9 mouse cellular contexts compared by ENCODE assay signal in genomic region chr7:6361756-6362155, GRCm38 (mm10). TPM values are rescaled to one million over a fixed set of nuclear protein-coding genes. Genes with fewer than 3 reads are reported as not detected.
DNase-seq lines count a peak whose midpoint lies in the region; ATAC-seq and TF ChIP-seq lines count a peak whose summit lies in the region.
"Had no signal": no experiment of that assay in that cellular context is flagged by ENCODE, and none has a peak within 500 bp of the region (broad histone marks: within the 10 kb centered on the region; RNA-seq: fewer than 3 reads in every experiment).

No protein-coding gene starts in this region.

- no peak for TF ChIP-seq CTCF in heart, adult 2 months (IDR thresholded peaks at IDR 0.05)
- TF ChIP-seq CTCF in E14TG2a.4 (conservative IDR thresholded peaks at IDR 0.05; ENCODE audit: low read length) = no peak
- no peak for TF ChIP-seq CTCF in liver, embryonic 14.5 days (IDR thresholded peaks at IDR 0.05; ENCODE audit: low read depth)

- H3K27me3 ChIP-seq in heart, adult 2 months (ENCODE audit: control insufficient read depth, insufficient read depth, low read length) = no peaks in the 10 kb centered on the region
- H3K27me3 ChIP-seq in E14TG2a.4 (ENCODE audit: insufficient read depth, low read length) = no peaks in the 10 kb centered on the region
- H3K27me3 ChIP-seq in forebrain, embryonic 13.5 days = no peaks in the 10 kb centered on the region
- no peaks in the 10 kb centered on the region for H3K27me3 ChIP-seq in liver, embryonic 14.5 days (ENCODE audit: control insufficient read depth, insufficient read depth, low read length)

- H3K27ac ChIP-seq in heart, adult 2 months = peak overlapping the region; percentile 56; the same call in 1 of the 2 replicates
- peak overlapping the region; percentile 89 for H3K27ac ChIP-seq in forebrain, embryonic 13.5 days
- H3K27ac ChIP-seq in liver, embryonic 14.5 days = no peak overlapping the region

- H3K9ac ChIP-seq in heart, adult 2 months (ENCODE audit: low read depth, low read length) = peak overlapping the region; percentile 56
- H3K9ac ChIP-seq in forebrain, embryonic 13.5 days = peak overlapping the region; percentile 60
- H3K9ac ChIP-seq in liver, embryonic 14.5 days (replicated peaks) = peak overlapping the region; percentile 38

- peak overlapping the region; percentile 75 for H3K4me3 ChIP-seq in heart, adult 2 months
- peak overlapping the region; percentile 80 for H3K4me3 ChIP-seq in E14TG2a.4 (replicated peaks; ENCODE audit: low read length)
- peak overlapping the region; percentile 50 for H3K4me3 ChIP-seq in forebrain, embryonic 13.5 days
- H3K4me3 ChIP-seq in liver, embryonic 14.5 days (ENCODE audit: insufficient read depth in 1 of 2, low read depth in 2 of 2, low read length in 2 of 2) = peak overlapping the region; percentile 63 to 73

- intact Hi-C loops in heart, adult 2 months (cut with DNase I) = loop anchor here (2.0 to 5.0 kb wide), 6 partner anchors 51 to 936 kb away; partner anchors contain the start of genes Gm20715, Gm45844, Zfp444 and Zfp667
- intact Hi-C loops in heart, postnatal 10 days (cut with DNase I) = loop anchor here (2.0 to 10.0 kb wide), 5 partner anchors 51 to 916 kb away; partner anchors contain the start of genes Gm20715, Gm45844 and Zim1
- intact Hi-C loops in left cerebral cortex, postnatal 14 days (cut with DNase I) = loop anchor here (5.0 kb wide), 2 partner anchors 56 to 71 kb away; no protein-coding TSS in a partner anchor

- peak overlapping the region; percentile 61 for H3K4me2 ChIP-seq in forebrain, embryonic 13.5 days
- H3K4me2 ChIP-seq in liver, embryonic 14.5 days (ENCODE audit: low read depth) = peak overlapping the region; percentile 69

- peaks cover 1% of the 10 kb centered on the region; the same call in 1 of the 2 replicates for H3K4me1 ChIP-seq in heart, adult 2 months (ENCODE audit: control insufficient read depth, insufficient read depth, low read length)
- H3K4me1 ChIP-seq in E14TG2a.4 (replicated peaks; ENCODE audit: low read depth, low read length) = peaks cover 48% of the 10 kb centered on the region
- peaks cover 11% of the 10 kb centered on the region for H3K4me1 ChIP-seq in forebrain, embryonic 13.5 days
- peaks cover 26 to 32% of the 10 kb centered on the region in 2 experiments for H3K4me1 ChIP-seq in liver, embryonic 14.5 days (replicated peaks; ENCODE audit: control insufficient read depth in 2 of 2, insufficient read depth in 2 of 2, low read length in 1 of 2)

- H3K79me2 ChIP-seq in heart, adult 2 months (replicated peaks; ENCODE audit: control insufficient read depth, insufficient read depth, low read length) = no peaks in the 10 kb centered on the region

- TF ChIP-seq EP300 in heart, adult 2 months (IDR thresholded peaks at IDR 0.05; ENCODE audit: insufficient read depth, low read depth, low read length) = no peak
- no peak for TF ChIP-seq EP300 in liver, embryonic 14.5 days (IDR thresholded peaks at IDR 0.05; ENCODE audit: low read depth)

- ATAC-seq in forebrain, embryonic 13.5 days = no peak
- no peak for ATAC-seq in liver, embryonic 14.5 days (ENCODE audit: insufficient read depth)
- no peak for ATAC-seq in frontal cortex, adult (ENCODE audit: low TSS enrichment)

- H3K36me3 ChIP-seq in heart, adult 2 months (ENCODE audit: control insufficient read depth, insufficient read depth, low read length) = no peaks in the 10 kb centered on the region
- H3K36me3 ChIP-seq in E14TG2a.4 (ENCODE audit: insufficient read depth, low read length) = no peaks in the 10 kb centered on the region
- no peaks in the 10 kb centered on the region for H3K36me3 ChIP-seq in forebrain, embryonic 13.5 days (ENCODE audit: poor library complexity, severe bottlenecking)
- H3K36me3 ChIP-seq in liver, embryonic 14.5 days (replicated peaks; ENCODE audit: control insufficient read depth, insufficient read depth, low read depth) = no peaks in the 10 kb centered on the region

- no peaks in the 10 kb centered on the region for H3K9me3 ChIP-seq in E14TG2a.4 (ENCODE audit: low read length)
- no peaks in the 10 kb centered on the region for H3K9me3 ChIP-seq in forebrain, embryonic 13.5 days (replicated peaks)
- no peaks in the 10 kb centered on the region for H3K9me3 ChIP-seq in liver, embryonic 14.5 days (ENCODE audit: control insufficient read depth, low read length)

- DNase-seq in heart, adult 2 months = no peak
- no peak for DNase-seq in heart, postnatal 10 days
- DNase-seq in liver, embryonic 14.5 days (ENCODE audit: low read depth in 3 of 3, low spot score in 3 of 3) = no peak
- DNase-seq in left cerebral cortex, postnatal 14 days (ENCODE audit: low spot score in 2 of 2) = no peak
- DNase-seq in kidney, adult 9 months = no peak
- DNase-seq: lung, postnatal 10 days had no signal

- TF ChIP-seq POLR2A in heart, adult 2 months (IDR thresholded peaks at IDR 0.05; ENCODE audit: insufficient read depth, low read depth, low read length) = no peak

- 25% methylated on average over 7 of the region's 7 CpGs for WGBS in heart, adult 2 months
- whole genome bisulfite sequencing in forebrain, embryonic 13.5 days = 26% methylated on average over 7 of the region's 7 CpGs
- WGBS in liver, embryonic 14.5 days (ENCODE audit: insufficient replicate concordance) = 23% methylated on average over 7 of the region's 7 CpGs

RNA-seq across cellular contexts. Expression of gene Zfp78, which starts 1.3 kb away (rescaled TPM):
- total RNA-seq in heart, adult 2 months (2021) = 1 to 10 TPM; 1.6 to 3.4 TPM
- 0.49 and 1.5 TPM in 2 replicates for polyA plus RNA-seq in heart, adult 2 months (2012; rRNA removed)
- total RNA-seq in heart, postnatal 10 days (2021) = 1 to 10 TPM; 1.3 to 2.4 TPM
- 3.3 TPM in 2 replicates for polyA plus RNA-seq in forebrain, embryonic 13.5 days (2015; fragmentation: Nextera tagmentation; extraction: Ambion mirVana)
- polyA plus RNA-seq in liver, embryonic 14.5 days (2012; rRNA removed) = 0.23 and 0.67 TPM in 2 replicates
- 0.76 and 0.83 TPM in 2 replicates for polyA plus RNA-seq in liver, embryonic 14.5 days (2014; fragmentation: Nextera tagmentation; extraction: Ambion mirVana)
- 1 to 10 TPM; 2.9 to 3.1 TPM for total RNA-seq in left cerebral cortex, postnatal 14 days (2021)

RNA-seq across cellular contexts. Expression of gene Gm3854, which starts 18.2 kb away (rescaled TPM):
- total RNA-seq in heart, adult 2 months (2021) = under 1 TPM; 0.20 to 0.52 TPM
- 0.08 and 0.12 TPM in 2 replicates for polyA plus RNA-seq in heart, adult 2 months (2012; rRNA removed)
- under 1 TPM; 0.14 to 0.27 TPM for total RNA-seq in heart, postnatal 10 days (2021)
- polyA plus RNA-seq in forebrain, embryonic 13.5 days (2015; fragmentation: Nextera tagmentation; extraction: Ambion mirVana) = 4.1 and 4.9 TPM in 2 replicates
- 0.13 and 0.20 TPM in 2 replicates for polyA plus RNA-seq in liver, embryonic 14.5 days (2012; rRNA removed)
- polyA plus RNA-seq in liver, embryonic 14.5 days (2014; fragmentation: Nextera tagmentation; extraction: Ambion mirVana) = 0.06 and 0.16 TPM in 2 replicates
- 1 to 10 TPM; 7.4 to 7.5 TPM for total RNA-seq in left cerebral cortex, postnatal 14 days (2021)

RNA-seq across cellular contexts. Expression of gene Zfp28, which starts 21.3 kb away (rescaled TPM):
- total RNA-seq in heart, adult 2 months (2021) = 1 to 10 TPM; 1.8 to 2.8 TPM
- polyA plus RNA-seq in heart, adult 2 months (2012; rRNA removed) = 2.6 and 4.1 TPM in 2 replicates
- 1 to 10 TPM; 4.3 to 4.5 TPM for total RNA-seq in heart, postnatal 10 days (2021)
- polyA plus RNA-seq in forebrain, embryonic 13.5 days (2015; fragmentation: Nextera tagmentation; extraction: Ambion mirVana) = 12.4 and 13.7 TPM in 2 replicates
- 0.63 and 1.0 TPM in 2 replicates for polyA plus RNA-seq in liver, embryonic 14.5 days (2012; rRNA removed)
- 0.91 and 1.2 TPM in 2 replicates for polyA plus RNA-seq in liver, embryonic 14.5 days (2014; fragmentation: Nextera tagmentation; extraction: Ambion mirVana)
- 1 to 10 TPM; 5.0 to 8.9 TPM for total RNA-seq in left cerebral cortex, postnatal 14 days (2021)

RNA-seq across cellular contexts. Expression of gene Zfp583, which starts 30.7 kb away (rescaled TPM):
- total RNA-seq in heart, adult 2 months (2021) = 1 to 10 TPM; 1.4 to 3.2 TPM
- polyA plus RNA-seq in heart, adult 2 months (2012; rRNA removed) = 1.2 and 1.7 TPM in 2 replicates
- 1 to 10 TPM; 1.5 to 1.9 TPM for total RNA-seq in heart, postnatal 10 days (2021)
- 9.2 and 9.9 TPM in 2 replicates for polyA plus RNA-seq in forebrain, embryonic 13.5 days (2015; fragmentation: Nextera tagmentation; extraction: Ambion mirVana)
- polyA plus RNA-seq in liver, embryonic 14.5 days (2012; rRNA removed) = 0.73 and 0.79 TPM in 2 replicates
- polyA plus RNA-seq in liver, embryonic 14.5 days (2014; fragmentation: Nextera tagmentation; extraction: Ambion mirVana) = 0.54 and 0.88 TPM in 2 replicates
- total RNA-seq in left cerebral cortex, postnatal 14 days (2021) = 10 to 100 TPM; 11.8 to 13.7 TPM

RNA-seq across cellular contexts. Expression of gene Smim17, which starts 36.8 kb away (rescaled TPM):
- total RNA-seq in heart, adult 2 months (2021) = not detected
- polyA plus RNA-seq in heart, adult 2 months (2012; rRNA removed) = not detected in 2 replicates
- not detected for total RNA-seq in heart, postnatal 10 days (2021)
- polyA plus RNA-seq in forebrain, embryonic 13.5 days (2015; fragmentation: Nextera tagmentation; extraction: Ambion mirVana) = 1.4 and 1.6 TPM in 2 replicates
- 0.03 and 0.42 TPM in 2 replicates for polyA plus RNA-seq in liver, embryonic 14.5 days (2012; rRNA removed)
- not detected in 2 replicates for polyA plus RNA-seq in liver, embryonic 14.5 days (2014; fragmentation: Nextera tagmentation; extraction: Ambion mirVana)
- 10 to 100 TPM; 15.7 to 17.9 TPM for total RNA-seq in left cerebral cortex, postnatal 14 days (2021)

Comparison
In these comparisons a context has a peak if more than half of its experiments do, and no peak if none do; other contexts are left out.
1. RNA of gene Gm3854, which starts 18.2 kb away (total RNA-seq): 7.4 to 7.5 TPM in left cerebral cortex, postnatal 14 days; 0.20 to 0.52 TPM in heart, adult 2 months and 0.14 to 0.27 TPM in heart, postnatal 10 days; every median in the first group is over 4 times any median in the second.
2. Peak in every context shown above with its lines, with median percentiles within 50 percentile points of each other: H3K4me3 ChIP-seq and H3K9ac ChIP-seq.